ENCODE assay signal across 28 mouse cellular contexts in the genomic region with DNA sequence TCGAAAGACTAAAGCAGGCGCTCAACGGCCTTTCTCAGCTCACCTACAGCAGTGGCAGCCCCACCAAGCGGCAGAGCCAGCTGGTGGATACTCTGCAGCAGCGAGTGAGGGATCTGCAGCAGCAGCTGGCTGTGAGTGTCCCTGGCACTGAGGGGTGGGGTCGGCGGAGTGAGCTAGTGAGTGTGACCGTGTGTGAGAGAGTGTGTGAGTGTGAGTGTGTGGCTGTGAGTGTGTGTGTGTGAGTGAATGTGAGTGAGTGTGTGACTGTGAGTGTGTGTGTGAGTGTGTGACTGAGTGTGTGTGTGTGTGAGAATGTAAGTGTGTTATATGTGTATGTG.
DNase-seq lines count a peak whose midpoint lies in the region; ATAC-seq and TF ChIP-seq lines count a peak whose summit lies in the region.
"Had no signal": no experiment of that assay in that cellular context is flagged by ENCODE, and none has a peak within 500 bp of the region (broad histone marks: within the 10 kb centered on the region; RNA-seq: fewer than 3 reads in every experiment).

No protein-coding gene starts in this region.

- 86% methylated on average over 8 of the region's 8 CpGs for WGBS in kidney, postnatal 0 days
- WGBS in stomach, embryonic 15.5 days: 67% methylated on average over 8 of the region's 8 CpGs

- no peak for ATAC-seq in kidney, postnatal 0 days (replicated peaks; ENCODE audit: low FRiP score, low read depth)
- peak; percentile 10; the same call in 1 of the 2 replicates for ATAC-seq in stomach, embryonic 15.5 days (ENCODE audit: insufficient read depth, low FRiP score, low read depth)
- ATAC-seq: CD4-positive, CD25-positive, alpha-beta regulatory T cell, adult 4 months; liver, embryonic 12.5 days; liver, postnatal 0 days; midbrain, embryonic 15.5 days had no signal

- no peaks in the 10 kb centered on the region for H3K4me1 ChIP-seq in kidney, postnatal 0 days (replicated peaks; ENCODE audit: insufficient read depth, low read length)
- H3K4me1 ChIP-seq in stomach, embryonic 15.5 days: no peaks in the 10 kb centered on the region; the same call in 1 of the 2 replicates
- H3K4me1 ChIP-seq: liver, embryonic 12.5 days had no signal

- H3K9ac ChIP-seq in kidney, postnatal 0 days (ENCODE audit: low read depth, low read length): no peak overlapping the region
- no peak overlapping the region for H3K9ac ChIP-seq in stomach, embryonic 15.5 days
- H3K9ac ChIP-seq: forebrain, embryonic 12.5 days; hindbrain, embryonic 13.5 days; liver, embryonic 12.5 days; liver, postnatal 0 days; midbrain, embryonic 15.5 days; neural tube, embryonic 15.5 days had no signal

- peak overlapping the region; percentile 50 for H3K4me3 ChIP-seq in gastrocnemius, adult 2 months
- H3K4me3 ChIP-seq in kidney, postnatal 0 days (replicated peaks; ENCODE audit: low read depth, low read length): no peak overlapping the region
- no peak overlapping the region for H3K4me3 ChIP-seq in stomach, embryonic 15.5 days (replicated peaks)
- H3K4me3 ChIP-seq: erythroblast, embryonic 14.5 days; forebrain, embryonic 12.5 days; hindbrain, embryonic 13.5 days; liver, embryonic 12.5 days; midbrain, embryonic 15.5 days; neural tube, embryonic 15.5 days had no signal

- no peaks in the 10 kb centered on the region for H3K9me3 ChIP-seq in kidney, postnatal 0 days (replicated peaks; ENCODE audit: low read length)
- no peaks in the 10 kb centered on the region for H3K9me3 ChIP-seq in stomach, embryonic 15.5 days
- H3K9me3 ChIP-seq: forebrain, embryonic 12.5 days; hindbrain, embryonic 13.5 days; liver, embryonic 12.5 days; midbrain, embryonic 15.5 days; neural tube, embryonic 15.5 days had no signal

- no peak for TF ChIP-seq CTCF in gastrocnemius, adult 2 months (IDR thresholded peaks at IDR 0.05)
- no peak for TF ChIP-seq CTCF in kidney, postnatal 0 days (IDR thresholded peaks at IDR 0.05; ENCODE audit: low read depth)

- intact Hi-C loops in gastrocnemius, adult 2 months (cut with DNase I): no loop called here
- intact Hi-C loops in gastrocnemius, postnatal 14 days (cut with DNase I; ENCODE audit: low total_unique reads): no loop called here

- no peak overlapping the region for H3K27ac ChIP-seq in gastrocnemius, adult 2 months
- 0 out of 2 replicates have a peak overlapping the region, but pooled peaks have one; percentile 20 for H3K27ac ChIP-seq in kidney, postnatal 0 days
- H3K27ac ChIP-seq in stomach, embryonic 15.5 days: peak overlapping the region; percentile 57
- H3K27ac ChIP-seq: forebrain, embryonic 12.5 days; hindbrain, embryonic 13.5 days; liver, embryonic 12.5 days; midbrain, embryonic 15.5 days; neural tube, embryonic 15.5 days had no signal

- peaks cover 21% of the 10 kb centered on the region; the same call in 1 of the 2 replicates for H3K36me3 ChIP-seq in kidney, postnatal 0 days (ENCODE audit: insufficient read depth, low read length)
- peaks cover 16% of the 10 kb centered on the region for H3K36me3 ChIP-seq in stomach, embryonic 15.5 days
- H3K36me3 ChIP-seq: midbrain, embryonic 15.5 days; neural tube, embryonic 15.5 days had no signal

- DNase-seq in gastrocnemius, adult 2 months: no peak
- DNase-seq in gastrocnemius, postnatal 14 days: no peak
- no peak for DNase-seq in kidney, postnatal 0 days (ENCODE audit: low spot score)
- DNase-seq in kidney, postnatal 10 days: no peak
- peak; percentile 56 for DNase-seq in lung, postnatal 10 days
- no peak for DNase-seq in lung, postnatal 14 days
- DNase-seq in B cell, adult 2 months: no peak
- DNase-seq: adrenal gland, postnatal 36 days; cerebellum, adult 18-20 months; cerebellum, postnatal 10 days; heart, postnatal 4 days; kidney, adult 11 months; layer of hippocampus, postnatal 36 days; left cerebral cortex, postnatal 4 days; liver, postnatal 0 days; retina, postnatal 1 day; right cerebral cortex, postnatal 14 days; thymus, adult 2 months; thymus, postnatal 4 days had no signal

- no peaks in the 10 kb centered on the region for H3K27me3 ChIP-seq in kidney, postnatal 0 days (ENCODE audit: insufficient read depth, low read length)
- no peaks in the 10 kb centered on the region for H3K27me3 ChIP-seq in stomach, embryonic 15.5 days (replicated peaks)
- H3K27me3 ChIP-seq: forebrain, embryonic 12.5 days; hindbrain, embryonic 13.5 days; liver, embryonic 12.5 days; midbrain, embryonic 15.5 days; neural tube, embryonic 15.5 days had no signal

- no peak overlapping the region for H3K4me2 ChIP-seq in kidney, postnatal 0 days (ENCODE audit: low read length)
- no peak overlapping the region for H3K4me2 ChIP-seq in stomach, embryonic 15.5 days
- H3K4me2 ChIP-seq: forebrain, embryonic 12.5 days; heart, embryonic 11.5 days; hindbrain, embryonic 13.5 days; liver, embryonic 12.5 days; midbrain, embryonic 15.5 days; neural tube, embryonic 15.5 days had no signal
